Mouse (Mus musculus) forelimb bud, embryonic 11.5 days (tissue): Measurements from ENCODE around the gene Tex50.

Source experiments
- DNase-seq: peaks from one replicate; pipeline ENCODE4 v3.0.0-alpha.2; 2012; ENCODE audit warnings: low read depth, low spot score

Tex50 gene

DNA sequence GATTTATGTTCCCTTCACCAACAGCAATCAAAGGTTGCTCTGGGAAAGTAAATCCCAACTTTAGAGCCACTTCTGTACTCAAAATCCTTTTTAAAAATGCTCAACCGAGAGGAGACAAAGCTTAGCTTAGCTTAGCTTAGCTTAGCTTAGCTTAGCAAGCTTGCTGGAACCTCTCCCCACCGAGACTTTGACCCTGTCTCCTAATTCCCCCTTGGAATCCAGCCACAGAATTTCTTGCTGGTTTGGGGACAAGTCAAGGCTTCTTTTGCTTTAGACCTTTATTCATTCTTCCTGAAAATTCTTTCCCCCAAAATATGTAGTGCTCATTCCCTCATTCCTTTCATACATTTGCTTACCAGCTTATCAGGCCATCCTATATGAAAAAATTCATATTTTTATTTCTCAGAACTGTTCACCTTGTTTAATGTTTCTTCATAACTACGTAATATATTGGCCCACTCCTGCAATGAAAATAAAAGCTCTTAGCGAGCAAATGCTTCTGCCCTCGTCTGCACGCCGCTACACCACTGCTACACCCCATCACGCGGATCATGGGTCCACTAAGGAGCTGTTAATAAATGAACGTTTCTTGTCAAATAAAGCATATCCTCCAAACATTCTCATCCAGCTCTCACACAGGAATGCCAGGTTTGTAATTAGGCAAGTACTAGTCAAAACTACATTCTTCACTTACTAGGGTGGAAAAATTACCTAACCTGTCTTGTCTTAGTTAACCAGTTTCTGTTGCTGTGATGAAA lies 36.3 kb downstream of the Tex50 start:
- DNase-seq, result no peak

DNA sequence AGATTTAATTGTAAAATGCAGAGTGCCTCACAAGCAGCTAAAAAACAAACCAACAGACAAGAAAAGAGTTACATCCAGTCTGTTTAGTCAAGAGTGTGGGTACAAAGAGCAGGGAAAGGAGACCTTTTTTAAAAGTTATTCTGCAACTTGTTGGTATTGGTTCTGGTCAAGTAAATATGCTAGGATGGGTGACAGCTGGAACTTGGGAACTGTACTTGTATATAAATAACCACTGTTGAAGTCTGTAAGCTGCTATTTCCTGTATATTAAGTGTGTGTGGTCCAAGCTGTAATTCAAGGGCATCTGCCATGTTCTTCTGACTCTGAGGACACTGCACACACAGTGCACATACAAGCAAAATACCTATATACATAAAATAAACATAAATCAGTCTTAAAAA lies 44.5 kb downstream of the Tex50 start:
- DNase-seq, result no peak

DNA sequence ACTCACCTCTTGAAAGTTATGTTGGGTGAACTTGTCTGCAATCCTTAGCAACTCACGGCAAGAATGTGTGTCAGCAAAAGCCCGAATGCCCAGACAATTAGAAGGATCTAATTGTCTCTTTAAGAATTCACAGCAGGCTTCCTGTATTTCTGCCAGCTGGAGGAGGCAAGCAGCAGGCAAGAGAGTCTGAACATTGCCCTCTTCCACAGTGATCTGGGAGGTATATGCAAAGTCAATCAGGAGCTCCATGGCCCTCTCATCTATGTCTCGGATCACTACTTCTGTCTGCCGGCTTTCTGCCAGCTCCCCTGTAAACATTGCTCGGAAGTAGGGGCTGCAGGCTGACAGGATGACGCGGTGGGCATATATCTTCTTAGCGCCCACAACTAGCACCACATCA lies 49.9 kb downstream of the Tex50 start:
- no peak for DNase-seq
